Mouse (Mus musculus) urinary bladder, adult 2 months (tissue): Measurements from ENCODE around the gene Cd81. TPM values are rescaled to one million over a fixed set of nuclear protein-coding genes. Genes with fewer than 3 reads are reported as not detected.

ENCODE experiments used
- DNase-seq: peaks from one replicate; pipeline ENCODE4 v3.0.0; 2022; ENCODE audit warnings: low spot score
- polyA plus RNA-seq: library from polyadenylated mRNA; depleted of rRNA; stranded (reverse); fragments of >200 nt; gene quantifications from 2 replicates; pipeline ENCODE4 v1.2.3, GENCODE M21; 2012

Gene Cd81
- polyA plus RNA-seq, 1 experiment: 591 TPM

- no peak for DNase-seq
Measured at GRCm38 (mm10) chr7:143020764-143021163, 31.8 kb upstream of the Cd81 start.

DNA sequence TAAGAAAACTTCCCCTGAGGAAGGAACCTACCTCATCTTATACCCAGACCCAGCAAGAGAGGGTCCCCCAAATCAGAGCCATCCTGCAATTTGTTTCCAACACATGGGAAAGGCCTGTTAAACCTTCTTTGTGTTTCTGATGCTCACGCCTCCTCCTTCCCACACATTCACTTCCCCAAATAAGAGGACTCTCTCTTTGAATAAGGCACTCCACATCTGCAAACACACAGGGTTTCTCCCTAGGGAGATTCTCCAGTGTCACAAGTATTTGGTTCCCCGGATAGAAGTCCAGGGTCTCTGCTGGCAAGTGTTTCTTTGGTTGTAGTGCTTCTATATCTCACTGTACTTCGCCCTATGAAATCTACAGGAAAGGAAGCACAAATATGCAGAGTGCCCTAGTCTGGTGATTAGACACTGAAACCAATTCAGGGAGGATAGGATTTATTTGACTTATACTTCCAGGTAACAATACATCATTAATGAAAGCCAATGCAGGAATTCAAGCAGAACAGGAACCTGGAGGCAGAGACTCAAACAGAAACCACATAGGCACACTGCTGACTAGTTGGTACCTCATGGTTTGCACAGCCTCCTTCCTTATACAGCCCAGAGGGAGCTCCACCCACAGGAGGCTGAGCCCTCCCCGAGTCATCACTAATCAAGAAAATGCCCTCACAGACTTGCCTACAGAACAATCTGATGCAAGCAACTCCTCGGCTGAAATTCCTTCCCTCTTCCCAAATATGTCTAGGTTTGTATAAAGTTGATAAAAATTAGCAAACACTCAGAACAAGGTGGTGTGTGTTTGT, 31.0 kb upstream of the Cd81 start:
- DNase-seq: no peak

- DNase-seq: no peak
Measured at GRCm38 (mm10) chr7:143023499-143023898, 29.0 kb upstream of the Cd81 start.

GRCm38 (mm10) chr7:143024293-143024692, 28.2 kb upstream of the Cd81 start:
- no peak for DNase-seq

GRCm38 (mm10) chr7:143025496-143025895, 27.0 kb upstream of the Cd81 start:
- DNase-seq: no peak

GRCm38 (mm10) chr7:143027196-143027595, 25.3 kb upstream of the Cd81 start:
- DNase-seq: no peak

- no peak for DNase-seq
Measured at GRCm38 (mm10) chr7:143031816-143032215, 20.7 kb upstream of the Cd81 start.

- no peak for DNase-seq
Measured at GRCm38 (mm10) chr7:143033581-143033980, 19.0 kb upstream of the Cd81 start.

GRCm38 (mm10) chr7:143034112-143034511, 18.4 kb upstream of the Cd81 start:
- DNase-seq: no peak

DNA sequence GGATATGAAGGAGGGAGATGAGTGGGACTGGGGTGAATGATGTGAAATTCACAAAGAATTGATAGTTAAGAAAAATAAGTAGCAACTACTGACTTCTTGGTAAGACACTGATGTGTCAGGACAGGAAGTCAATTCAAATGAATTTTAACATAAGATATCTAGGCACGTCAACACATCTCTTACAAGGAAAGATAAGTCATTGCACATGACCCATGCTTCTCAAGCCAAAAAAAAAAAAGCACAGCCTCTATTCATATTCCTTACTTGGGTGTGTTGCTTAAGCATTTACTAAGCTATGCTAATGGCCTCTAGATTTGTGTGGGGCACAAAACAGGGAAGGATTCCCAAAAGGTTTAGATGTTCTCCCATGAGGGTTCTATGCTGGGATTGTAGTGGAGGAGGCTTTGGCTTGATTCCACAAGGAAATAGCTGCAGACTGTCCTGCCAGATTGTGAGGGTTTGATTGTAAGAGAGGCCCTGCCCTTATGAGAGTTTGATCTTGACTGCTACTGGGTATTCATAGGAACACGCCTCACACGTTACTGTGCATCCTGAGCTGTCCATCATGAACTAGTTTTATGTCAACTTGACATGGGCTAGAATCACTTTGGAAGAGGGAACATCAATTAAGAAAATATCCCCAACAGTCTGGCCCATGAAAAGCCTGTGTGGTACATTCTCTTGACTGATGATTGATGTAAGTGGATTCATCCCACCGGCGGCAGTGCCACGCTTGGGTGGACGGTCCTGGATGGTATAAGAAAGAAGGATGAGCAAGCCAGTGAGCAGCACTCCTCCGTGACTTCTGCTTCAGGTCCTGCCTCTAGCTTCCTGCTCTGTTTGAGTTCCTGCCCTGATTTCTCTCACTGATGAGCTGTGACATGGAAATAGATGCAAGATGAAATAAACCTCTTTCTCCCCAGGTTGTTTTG, 17.8 kb upstream of the Cd81 start:
- no peak for DNase-seq

- DNase-seq: no peak
Measured at GRCm38 (mm10) chr7:143036787-143037186, 15.8 kb upstream of the Cd81 start.

GRCm38 (mm10) chr7:143037306-143037705, 15.2 kb upstream of the Cd81 start:
- DNase-seq: no peak

GRCm38 (mm10) chr7:143038174-143038931, 14.2 kb upstream of the Cd81 start:
- no peak for DNase-seq

GRCm38 (mm10) chr7:143040561-143040960, 12.0 kb upstream of the Cd81 start:
- DNase-seq: no peak

DNA sequence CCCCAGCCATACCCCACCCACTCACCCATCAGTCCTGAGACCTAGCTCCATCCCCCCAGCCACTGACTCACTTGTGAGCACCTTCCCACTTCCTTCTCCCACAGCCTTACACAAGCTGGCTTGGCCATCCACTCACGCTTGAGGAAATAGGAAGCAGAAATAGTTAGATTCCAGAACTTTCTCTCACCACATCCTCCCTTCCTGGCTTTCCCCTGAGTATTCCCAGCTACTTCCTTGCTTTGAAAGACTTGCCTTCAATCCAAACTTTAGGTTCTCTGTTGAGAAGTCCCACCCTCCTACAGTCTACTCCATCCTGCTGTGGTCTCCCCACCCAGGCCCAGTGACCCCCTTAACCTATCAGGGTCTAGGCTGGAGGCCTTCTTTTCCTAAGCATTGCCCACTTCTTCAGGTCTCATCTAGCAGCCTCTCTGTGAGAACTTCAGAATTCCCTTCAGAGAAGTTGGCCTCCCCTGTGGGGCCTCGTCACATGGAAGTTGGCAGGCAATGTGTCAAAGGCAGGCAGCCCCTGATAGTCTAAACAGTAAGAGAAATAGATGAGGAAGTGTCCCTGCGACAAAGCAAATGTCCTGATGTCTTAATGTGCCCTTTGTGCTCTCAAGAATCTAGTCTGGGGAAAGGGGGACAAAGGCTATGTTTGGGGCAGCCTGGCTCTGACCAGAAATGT, 11.3 kb upstream of the Cd81 start:
- no peak for DNase-seq

- no peak for DNase-seq
Measured at GRCm38 (mm10) chr7:143042089-143042488, 10.4 kb upstream of the Cd81 start.

DNA sequence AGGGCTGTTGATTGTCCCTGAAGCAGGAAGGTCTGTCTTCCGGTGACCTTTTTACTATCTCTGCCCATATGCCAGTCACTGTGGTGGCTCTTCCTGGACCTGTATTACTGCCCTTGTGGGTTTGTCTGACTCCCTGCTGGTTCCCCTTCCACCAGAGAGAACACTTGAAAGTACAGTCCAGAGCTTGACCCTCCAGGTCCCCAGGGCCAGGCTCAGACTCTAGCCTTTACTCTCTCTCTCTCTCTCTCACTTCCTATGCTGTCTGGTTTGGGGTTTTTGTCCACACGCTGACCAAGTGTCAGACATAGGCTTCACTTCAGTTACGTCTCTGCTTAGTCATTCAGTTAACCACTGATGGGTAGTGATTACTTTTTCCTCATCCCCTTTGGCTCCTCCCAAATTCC, 9.6 kb upstream of the Cd81 start:
- no peak for DNase-seq

GRCm38 (mm10) chr7:143044049-143044825, 8.3 kb upstream of the Cd81 start:
- DNase-seq: no peak

GRCm38 (mm10) chr7:143044826-143045206, 7.7 kb upstream of the Cd81 start:
- no peak for DNase-seq

- no peak for DNase-seq
Measured at GRCm38 (mm10) chr7:143046358-143046757, 6.2 kb upstream of the Cd81 start.

- no peak for DNase-seq
Measured at GRCm38 (mm10) chr7:143049331-143049730, 3.2 kb upstream of the Cd81 start.
